Mouse (Mus musculus): ENCODE results near the gene Cdh13.

Gene Cdh13

GRCm38 (mm10) chr8:118831026-118831425, 547.5 kb downstream of the Cdh13 start:
- DNase-seq = no peak

GRCm38 (mm10) chr8:118838801-118839200, 555.3 kb downstream of the Cdh13 start:
- DNase-seq = no peak

- no peak for DNase-seq
These were observed 562.2 kb downstream of the Cdh13 start for GRCm38 (mm10) chr8:118845690-118846089.

GRCm38 (mm10) chr8:118848021-118848420, 564.5 kb downstream of the Cdh13 start:
- no peak for DNase-seq

GRCm38 (mm10) chr8:118849515-118849914, 566.0 kb downstream of the Cdh13 start:
- DNase-seq = peak; percentile 88 to 89

- peak; percentile 83 to 86 for DNase-seq
These were observed 566.8 kb downstream of the Cdh13 start for GRCm38 (mm10) chr8:118850381-118850780.

GRCm38 (mm10) chr8:118851361-118851760, 567.8 kb downstream of the Cdh13 start:
- DNase-seq = no peak

GRCm38 (mm10) chr8:118852861-118853260, 569.3 kb downstream of the Cdh13 start:
- no peak for DNase-seq

GRCm38 (mm10) chr8:118854656-118855055, 571.1 kb downstream of the Cdh13 start:
- DNase-seq = no peak

- peak; percentile 44 to 72 for DNase-seq
These were observed 582.8 kb downstream of the Cdh13 start for GRCm38 (mm10) chr8:118866332-118866731.

- peak; percentile 71 to 74 for DNase-seq
These were observed 587.2 kb downstream of the Cdh13 start for GRCm38 (mm10) chr8:118870711-118871110.

GRCm38 (mm10) chr8:118879939-118880825, 596.6 kb downstream of the Cdh13 start:
- DNase-seq = peak; percentile 77 to 84

- no peak for DNase-seq
These were observed 600.8 kb downstream of the Cdh13 start for GRCm38 (mm10) chr8:118884296-118884695.

- DNase-seq = no peak
These were observed 601.5 kb downstream of the Cdh13 start for GRCm38 (mm10) chr8:118884988-118885387.

- DNase-seq = no peak
These were observed 618.9 kb downstream of the Cdh13 start for GRCm38 (mm10) chr8:118902402-118902801.

GRCm38 (mm10) chr8:118916513-118916912, 633.0 kb downstream of the Cdh13 start:
- DNase-seq = peak; percentile 15 to 46

GRCm38 (mm10) chr8:118937412-118937811, 653.9 kb downstream of the Cdh13 start:
- no peak for DNase-seq

GRCm38 (mm10) chr8:118938025-118938424, 654.5 kb downstream of the Cdh13 start:
- DNase-seq = no peak

GRCm38 (mm10) chr8:118951766-118952741, 668.5 kb downstream of the Cdh13 start:
- peak; percentile 25 to 48 for DNase-seq

GRCm38 (mm10) chr8:118956109-118956508, 672.6 kb downstream of the Cdh13 start:
- peak in 1 of 2 experiments; percentile 51 for DNase-seq

- DNase-seq = peak; percentile 93 to 95
These were observed 678.5 kb downstream of the Cdh13 start for GRCm38 (mm10) chr8:118961877-118962545.

- peak; percentile 49 to 75 for DNase-seq
These were observed 681.7 kb downstream of the Cdh13 start for GRCm38 (mm10) chr8:118965101-118965840.
